Mouse (Mus musculus): ENCODE data around the gene Alg14. TPM values are rescaled to one million over a fixed set of nuclear protein-coding genes. Genes with fewer than 3 reads are reported as not detected.

Gene Alg14
- polyA plus RNA-seq, 1 experiment from 2014 or later: 37.7 TPM

GRCm38 (mm10) chr3:121267283-121267682, 24.3 kb upstream of the Alg14 start:
- Histone ChIP-seq H3K4me3 (ENCODE audit: low read depth, low read length) (no peak overlapping the region), H3K4me1 (ENCODE audit: control insufficient read depth, insufficient read depth, low read length) (no peaks in the 10 kb centered on the region), H3K36me3 (ENCODE audit: control insufficient read depth, insufficient read depth, low read length) (no peaks in the 10 kb centered on the region), H3K9ac (ENCODE audit: low read length) (no peak overlapping the region), H3K9me3 (ENCODE audit: control insufficient read depth, low read length) (no peaks in the 10 kb centered on the region), H3K27ac (ENCODE audit: low read depth, low read length) (no peak overlapping the region), H3K27me3 (ENCODE audit: control insufficient read depth, insufficient read depth, low read length) (peaks cover 10% of the 10 kb centered on the region), H3K4me2 (ENCODE audit: low read depth) (no peak overlapping the region)
- DNase-seq (ENCODE audit: low spot score): no peak
- WGBS: 84% methylated on average over 5 of the region's 5 CpGs
- ATAC-seq (ENCODE audit: insufficient read depth, low FRiP score, low TSS enrichment): no peak

GRCm38 (mm10) chr3:121272577-121272976, 19.0 kb upstream of the Alg14 start:
- 72% methylated on average over 2 of the region's 2 CpGs for WGBS
- Histone ChIP-seq H3K4me3 (ENCODE audit: low read depth, low read length) (no peak overlapping the region), H3K27ac (ENCODE audit: low read depth, low read length) (no peak overlapping the region), H3K9ac (ENCODE audit: low read length) (no peak overlapping the region), H3K9me3 (ENCODE audit: control insufficient read depth, low read length) (no peaks in the 10 kb centered on the region), H3K36me3 (ENCODE audit: control insufficient read depth, insufficient read depth, low read length) (no peaks in the 10 kb centered on the region), H3K4me1 (ENCODE audit: control insufficient read depth, insufficient read depth, low read length) (no peaks in the 10 kb centered on the region), H3K4me2 (ENCODE audit: low read depth) (no peak overlapping the region), H3K27me3 (ENCODE audit: control insufficient read depth, insufficient read depth, low read length) (no peaks in the 10 kb centered on the region)
- no peak for ATAC-seq (ENCODE audit: insufficient read depth, low FRiP score, low TSS enrichment)
- DNase-seq (ENCODE audit: low spot score): no peak

- Histone ChIP-seq H3K36me3 (ENCODE audit: control insufficient read depth, insufficient read depth, low read length) (no peaks in the 10 kb centered on the region), H3K4me1 (ENCODE audit: control insufficient read depth, insufficient read depth, low read length) (no peaks in the 10 kb centered on the region), H3K9ac (ENCODE audit: low read length) (no peak overlapping the region), H3K9me3 (ENCODE audit: control insufficient read depth, low read length) (no peaks in the 10 kb centered on the region), H3K4me3 (ENCODE audit: low read depth, low read length) (no peak overlapping the region), H3K27ac (ENCODE audit: low read depth, low read length) (no peak overlapping the region), H3K27me3 (ENCODE audit: control insufficient read depth, insufficient read depth, low read length) (no peaks in the 10 kb centered on the region), H3K4me2 (ENCODE audit: low read depth) (no peak overlapping the region)
- 94% methylated on average over 2 of the region's 2 CpGs for WGBS
- DNase-seq (ENCODE audit: low spot score): no peak
- ATAC-seq (ENCODE audit: insufficient read depth, low FRiP score, low TSS enrichment): no peak
Measured at GRCm38 (mm10) chr3:121274010-121274409, 17.6 kb upstream of the Alg14 start.

- H3K36me3 ChIP-seq (ENCODE audit: control insufficient read depth, insufficient read depth, low read length): no peaks in the 10 kb centered on the region
- DNase-seq (ENCODE audit: low spot score): no peak
- 78% methylated on average over 4 of the region's 4 CpGs for WGBS
Measured at GRCm38 (mm10) chr3:121277009-121277408, 14.6 kb upstream of the Alg14 start.

GRCm38 (mm10) chr3:121277557-121277956, 14.0 kb upstream of the Alg14 start:
- 87% methylated on average over 4 of the region's 4 CpGs for WGBS

More at GRCm38 (mm10) chr3:121277009-121277408, 14.6 kb upstream of the Alg14 start:
- no peaks in the 10 kb centered on the region for H3K4me1 ChIP-seq (ENCODE audit: control insufficient read depth, insufficient read depth, low read length)
- H3K27ac ChIP-seq (ENCODE audit: low read depth, low read length): no peak overlapping the region
- no peaks in the 10 kb centered on the region for H3K9me3 ChIP-seq (ENCODE audit: control insufficient read depth, low read length)
- H3K9ac ChIP-seq (ENCODE audit: low read length): no peak overlapping the region
- no peak overlapping the region for H3K4me3 ChIP-seq (ENCODE audit: low read depth, low read length)
- no peak overlapping the region for H3K4me2 ChIP-seq (ENCODE audit: low read depth)
- ATAC-seq (ENCODE audit: insufficient read depth, low FRiP score, low TSS enrichment): no peak
- H3K27me3 ChIP-seq (ENCODE audit: control insufficient read depth, insufficient read depth, low read length): no peaks in the 10 kb centered on the region

GRCm38 (mm10) chr3:121279679-121280078, 11.9 kb upstream of the Alg14 start:
- H3K27me3 ChIP-seq (ENCODE audit: control insufficient read depth, insufficient read depth, low read length): no peaks in the 10 kb centered on the region
- H3K4me2 ChIP-seq (ENCODE audit: low read depth): no peak overlapping the region
- no peaks in the 10 kb centered on the region for H3K4me1 ChIP-seq (ENCODE audit: control insufficient read depth, insufficient read depth, low read length)
- no peak overlapping the region for H3K27ac ChIP-seq (ENCODE audit: low read depth, low read length)
- no peaks in the 10 kb centered on the region for H3K36me3 ChIP-seq (ENCODE audit: control insufficient read depth, insufficient read depth, low read length)
- H3K4me3 ChIP-seq (ENCODE audit: low read depth, low read length): no peak overlapping the region
- 90% methylated on average over 14 of the region's 14 CpGs for WGBS
- H3K9me3 ChIP-seq (ENCODE audit: control insufficient read depth, low read length): no peaks in the 10 kb centered on the region
- ATAC-seq (ENCODE audit: insufficient read depth, low FRiP score, low TSS enrichment) (no peak), DNase-seq (ENCODE audit: low spot score) (no peak)
- H3K9ac ChIP-seq (ENCODE audit: low read length): no peak overlapping the region

More at GRCm38 (mm10) chr3:121277557-121277956, 14.0 kb upstream of the Alg14 start:
- no peak for ATAC-seq (ENCODE audit: insufficient read depth, low FRiP score, low TSS enrichment)
- Histone ChIP-seq H3K9me3 (ENCODE audit: control insufficient read depth, low read length) (no peaks in the 10 kb centered on the region), H3K4me1 (ENCODE audit: control insufficient read depth, insufficient read depth, low read length) (no peaks in the 10 kb centered on the region), H3K36me3 (ENCODE audit: control insufficient read depth, insufficient read depth, low read length) (no peaks in the 10 kb centered on the region), H3K27me3 (ENCODE audit: control insufficient read depth, insufficient read depth, low read length) (no peaks in the 10 kb centered on the region), H3K9ac (ENCODE audit: low read length) (no peak overlapping the region), H3K27ac (ENCODE audit: low read depth, low read length) (no peak overlapping the region), H3K4me3 (ENCODE audit: low read depth, low read length) (no peak overlapping the region), H3K4me2 (ENCODE audit: low read depth) (no peak overlapping the region)
- no peak for DNase-seq (ENCODE audit: low spot score)

- Histone ChIP-seq H3K9ac (ENCODE audit: low read length) (no peak within 1 kb of the TSS), H3K4me1 (ENCODE audit: control insufficient read depth, insufficient read depth, low read length) (no peaks in the 10 kb centered on the region), H3K4me2 (ENCODE audit: low read depth) (no peak within 1 kb of the TSS), H3K9me3 (ENCODE audit: control insufficient read depth, low read length) (no peaks in the 10 kb centered on the region), H3K4me3 (ENCODE audit: low read depth, low read length) (no peak within 1 kb of the TSS), H3K27ac (ENCODE audit: low read depth, low read length) (no peak within 1 kb of the TSS), H3K27me3 (ENCODE audit: control insufficient read depth, insufficient read depth, low read length) (no peaks in the 10 kb centered on the region), H3K36me3 (ENCODE audit: control insufficient read depth, insufficient read depth, low read length) (no peaks in the 10 kb centered on the region)
- 86% methylated on average over 4 of the region's 4 CpGs for WGBS
- no peak for ATAC-seq (ENCODE audit: insufficient read depth, low FRiP score, low TSS enrichment)
- DNase-seq (ENCODE audit: low spot score): no peak
Measured at GRCm38 (mm10) chr3:121282998-121283397, 8.6 kb upstream of the Alg14 start, which contains the start of gene Tmem56. Gene Tmem56 (minus strand): TSS chr3:121283098.

GRCm38 (mm10) chr3:121285219-121285618, 6.4 kb upstream of the Alg14 start:
- Histone ChIP-seq H3K9me3 (ENCODE audit: control insufficient read depth, low read length) (no peaks in the 10 kb centered on the region), H3K4me2 (ENCODE audit: low read depth) (no peak overlapping the region), H3K27ac (ENCODE audit: low read depth, low read length) (no peak overlapping the region), H3K4me3 (ENCODE audit: low read depth, low read length) (no peak overlapping the region), H3K9ac (ENCODE audit: low read length) (no peak overlapping the region), H3K36me3 (ENCODE audit: control insufficient read depth, insufficient read depth, low read length) (no peaks in the 10 kb centered on the region), H3K27me3 (ENCODE audit: control insufficient read depth, insufficient read depth, low read length) (no peaks in the 10 kb centered on the region), H3K4me1 (ENCODE audit: control insufficient read depth, insufficient read depth, low read length) (no peaks in the 10 kb centered on the region)
- 94% methylated on average over 6 of the region's 6 CpGs for WGBS
- DNase-seq (ENCODE audit: low spot score) (no peak), ATAC-seq (ENCODE audit: insufficient read depth, low FRiP score, low TSS enrichment) (no peak)

- Histone ChIP-seq H3K4me1 (ENCODE audit: control insufficient read depth, insufficient read depth, low read length) (no peaks in the 10 kb centered on the region), H3K27ac (ENCODE audit: low read depth, low read length) (no peak overlapping the region)
- 92% methylated on average over 2 of the region's 2 CpGs for WGBS
Measured at GRCm38 (mm10) chr3:121287151-121287550, 4.4 kb upstream of the Alg14 start.

More at GRCm38 (mm10) chr3:121287151-121287550, 4.4 kb upstream of the Alg14 start:
- DNase-seq (ENCODE audit: low spot score) (no peak), ATAC-seq (ENCODE audit: insufficient read depth, low FRiP score, low TSS enrichment) (no peak)
- Histone ChIP-seq H3K36me3 (ENCODE audit: control insufficient read depth, insufficient read depth, low read length) (no peaks in the 10 kb centered on the region), H3K4me3 (ENCODE audit: low read depth, low read length) (no peak overlapping the region), H3K4me2 (ENCODE audit: low read depth) (no peak overlapping the region), H3K27me3 (ENCODE audit: control insufficient read depth, insufficient read depth, low read length) (no peaks in the 10 kb centered on the region), H3K9ac (ENCODE audit: low read length) (no peak overlapping the region), H3K9me3 (ENCODE audit: control insufficient read depth, low read length) (no peaks in the 10 kb centered on the region)

Data from neural tube, embryonic 11.5 days (tissue).